Mouse (Mus musculus): ENCODE measurements around the gene Cdk1. TPM values are rescaled to one million over a fixed set of nuclear protein-coding genes. Genes with fewer than 3 reads are reported as not detected.

Cdk1 gene
- 10 to 100 TPM; 28.4 to 38.1 TPM for polyA plus RNA-seq (2017; shearing (Covaris generic))

DNA sequence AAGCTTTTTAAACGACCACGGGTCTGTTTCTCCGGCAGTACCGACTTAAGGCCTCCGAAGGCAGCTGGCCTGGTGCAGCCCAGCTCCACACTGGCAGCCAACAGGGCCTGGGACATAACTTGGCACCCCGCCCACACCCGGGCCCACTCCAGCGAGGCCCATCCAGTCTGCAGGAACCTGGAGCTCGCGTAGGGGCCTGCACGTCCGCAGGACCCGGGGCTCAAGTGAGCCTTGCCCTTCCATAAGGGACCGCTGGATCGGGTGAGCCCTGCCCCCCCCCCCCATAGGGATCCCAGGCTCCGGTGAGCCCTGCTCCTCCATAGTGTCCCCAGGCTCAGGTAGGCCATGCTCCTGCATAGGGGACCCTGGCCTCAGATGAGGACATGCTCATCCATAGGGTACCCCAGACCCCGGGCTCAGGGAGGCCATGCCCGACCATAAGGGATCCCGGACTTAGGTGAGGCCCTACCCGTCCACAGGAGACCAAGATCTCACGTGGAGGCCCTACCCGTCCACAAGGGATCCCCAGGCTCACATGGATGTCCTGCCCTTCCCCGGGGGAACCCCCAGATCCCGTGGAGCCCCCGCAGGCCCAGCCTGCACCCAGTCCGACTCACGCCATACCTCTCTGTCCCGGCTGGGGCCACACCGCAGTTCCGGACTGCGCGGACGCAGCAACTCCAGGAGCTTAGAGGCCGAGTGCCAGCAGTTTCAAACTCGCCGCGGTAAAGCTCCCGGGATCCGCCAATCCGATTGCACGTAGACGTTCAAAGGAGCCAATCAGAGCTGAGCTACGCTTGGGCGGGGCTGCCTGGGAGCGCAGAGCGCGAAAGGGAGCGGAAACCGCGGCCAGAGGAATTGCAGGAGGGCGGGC, at the start of gene Cdk1:
Gene Cdk1 (minus strand): TSS at position 727 of the 874 bp plus-strand sequence.

GRCm38 (mm10) chr10:69398763-69399590, 46.2 kb upstream of the Cdk1 start, which contains the start of gene Ank3:
TSS of gene Ank3 (plus strand) at chr10:69398773.

Other genes starting within 250 kb of the Cdk1 start
- under 1 TPM in 1 of 2 experiments, not detected in 1; 0.75 TPM for gene Rhobtb1, start 201.5 kb downstream of the Cdk1 start, polyA plus RNA-seq (2017; shearing (Covaris generic))
- gene A930033H14Rik, start 139.8 kb downstream of the Cdk1 start, polyA plus RNA-seq (2017; shearing (Covaris generic)), result not detected
- 1 to 10 TPM in 1 of 2 experiments, under 1 TPM in 1; 0.72 to 1.6 TPM for gene Ank3, start 45.8 kb upstream of the Cdk1 start, polyA plus RNA-seq (2017; shearing (Covaris generic))

All from activated CD4-positive, CD25-positive, alpha-beta regulatory T cell (primary cell).